Mouse (Mus musculus): Measurements from ENCODE around the gene Gphb5. TPM values are rescaled to one million over a fixed set of nuclear protein-coding genes. Genes with fewer than 3 reads are reported as not detected.

Gphb5 gene
- polyA plus RNA-seq, 1 experiment from 2014 or later, result not detected

GRCm38 (mm10) chr12:75388521-75388920, 28.1 kb downstream of the Gphb5 start:
- Histone ChIP-seq H3K4me2 (replicated peaks) (no peak overlapping the region), H3K27ac (no peak overlapping the region), H3K4me3 (replicated peaks) (no peak overlapping the region), H3K27me3 (no peaks in the 10 kb centered on the region), H3K4me1 (replicated peaks) (no peaks in the 10 kb centered on the region), H3K36me3 (no peaks in the 10 kb centered on the region), H3K9ac (replicated peaks) (no peak overlapping the region), H3K9me3 (no peaks in the 10 kb centered on the region)
- WGBS, result 95% methylated on average over 9 of the region's 9 CpGs
- no peak for ATAC-seq

- Histone ChIP-seq H3K4me2 (replicated peaks) (no peak overlapping the region), H3K9ac (replicated peaks) (no peak overlapping the region), H3K27me3 (no peaks in the 10 kb centered on the region), H3K36me3 (no peaks in the 10 kb centered on the region), H3K9me3 (no peaks in the 10 kb centered on the region), H3K4me3 (replicated peaks) (no peak overlapping the region), H3K4me1 (replicated peaks) (no peaks in the 10 kb centered on the region), H3K27ac (no peak overlapping the region)
- WGBS, result 96% methylated on average over 15 of the region's 15 CpGs
- no peak for ATAC-seq
Measured at GRCm38 (mm10) chr12:75387846-75388245, 28.7 kb downstream of the Gphb5 start.

DNA sequence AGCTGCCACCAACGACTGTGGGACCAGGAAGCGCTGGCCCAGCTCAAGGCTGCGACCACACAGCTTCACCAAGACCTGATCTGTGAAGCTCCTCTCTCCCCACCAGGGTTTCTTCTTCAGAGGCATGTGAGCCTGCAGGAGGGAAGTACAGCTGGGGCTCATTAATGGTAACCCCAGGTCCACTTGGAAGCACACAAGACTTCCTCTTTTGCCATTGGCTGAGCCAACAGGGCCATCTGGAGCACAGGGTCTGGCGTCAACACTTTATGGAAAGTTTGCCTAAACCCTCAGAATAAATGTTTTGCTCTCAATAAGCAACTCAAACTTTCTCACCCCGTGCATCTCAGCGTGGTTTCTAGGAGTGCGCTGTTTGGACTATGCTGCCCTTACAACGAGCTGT, 29.4 kb downstream of the Gphb5 start:
- Histone ChIP-seq H3K9ac (replicated peaks) (no peak overlapping the region), H3K4me2 (replicated peaks) (no peak overlapping the region), H3K9me3 (no peaks in the 10 kb centered on the region), H3K4me1 (replicated peaks) (no peaks in the 10 kb centered on the region), H3K4me3 (replicated peaks) (no peak overlapping the region), H3K36me3 (no peaks in the 10 kb centered on the region), H3K27me3 (no peaks in the 10 kb centered on the region), H3K27ac (no peak overlapping the region)
- no peak for ATAC-seq
- 87% methylated on average over 8 of the region's 8 CpGs for WGBS

GRCm38 (mm10) chr12:75386731-75387130, 29.9 kb downstream of the Gphb5 start:
- ATAC-seq, result no peak
- Histone ChIP-seq H3K9ac (replicated peaks) (no peak overlapping the region), H3K4me3 (replicated peaks) (no peak overlapping the region), H3K4me2 (replicated peaks) (no peak overlapping the region), H3K36me3 (no peaks in the 10 kb centered on the region), H3K4me1 (replicated peaks) (no peaks in the 10 kb centered on the region), H3K9me3 (no peaks in the 10 kb centered on the region), H3K27ac (no peak overlapping the region), H3K27me3 (no peaks in the 10 kb centered on the region)
- 96% methylated on average over 9 of the region's 9 CpGs for WGBS

GRCm38 (mm10) chr12:75376126-75376525, 40.5 kb downstream of the Gphb5 start:
- no peak overlapping the region for H3K4me3 ChIP-seq (replicated peaks)
- no peak for ATAC-seq
- no peaks in the 10 kb centered on the region for H3K27me3 ChIP-seq
- H3K27ac ChIP-seq, result no peak overlapping the region
- 89% methylated on average over 6 of the region's 6 CpGs for WGBS
- no peak overlapping the region for H3K4me2 ChIP-seq (replicated peaks)
- H3K9ac ChIP-seq (replicated peaks), result no peak overlapping the region
- H3K9me3 ChIP-seq, result no peaks in the 10 kb centered on the region
- no peaks in the 10 kb centered on the region for H3K4me1 ChIP-seq (replicated peaks)
- no peaks in the 10 kb centered on the region for H3K36me3 ChIP-seq

- H3K36me3 ChIP-seq, result no peaks in the 10 kb centered on the region
- no peak overlapping the region for H3K27ac ChIP-seq
- H3K9me3 ChIP-seq, result no peaks in the 10 kb centered on the region
- ATAC-seq, result no peak
- H3K4me1 ChIP-seq (replicated peaks), result no peaks in the 10 kb centered on the region
- no peak overlapping the region for H3K4me3 ChIP-seq (replicated peaks)
- WGBS, result 86% methylated on average over 12 of the region's 12 CpGs
- no peaks in the 10 kb centered on the region for H3K27me3 ChIP-seq
- no peak overlapping the region for H3K9ac ChIP-seq (replicated peaks)
- H3K4me2 ChIP-seq (replicated peaks), result no peak overlapping the region
Measured at GRCm38 (mm10) chr12:75375060-75375459, 41.5 kb downstream of the Gphb5 start.

DNA sequence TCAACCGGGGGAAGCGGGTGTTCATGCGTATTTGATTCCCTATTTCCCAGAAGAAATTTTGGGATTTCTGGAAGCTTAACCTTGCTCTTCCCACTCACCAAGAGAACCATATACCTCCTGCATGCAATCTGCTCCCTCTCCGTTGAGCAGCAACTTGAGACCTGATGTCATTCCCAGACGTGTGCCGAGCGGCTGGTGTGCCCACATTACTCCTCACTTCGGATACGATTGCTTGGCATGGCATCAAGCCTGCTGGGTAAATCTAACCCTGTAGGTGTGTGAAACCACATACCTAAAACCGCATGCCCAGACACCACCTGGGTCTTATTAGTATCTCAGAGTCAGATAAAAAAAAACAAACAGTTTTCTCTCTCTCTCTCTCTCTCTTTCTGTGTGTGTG, 42.1 kb downstream of the Gphb5 start:
- no peaks in the 10 kb centered on the region for H3K9me3 ChIP-seq
- no peak overlapping the region for H3K27ac ChIP-seq
- no peak overlapping the region for H3K4me2 ChIP-seq (replicated peaks)
- H3K27me3 ChIP-seq, result no peaks in the 10 kb centered on the region
- H3K4me3 ChIP-seq (replicated peaks), result no peak overlapping the region
- H3K36me3 ChIP-seq, result no peaks in the 10 kb centered on the region
- WGBS, result 98% methylated on average over 10 of the region's 10 CpGs
- H3K9ac ChIP-seq (replicated peaks), result no peak overlapping the region
- no peaks in the 10 kb centered on the region for H3K4me1 ChIP-seq (replicated peaks)
- no peak for ATAC-seq

DNA sequence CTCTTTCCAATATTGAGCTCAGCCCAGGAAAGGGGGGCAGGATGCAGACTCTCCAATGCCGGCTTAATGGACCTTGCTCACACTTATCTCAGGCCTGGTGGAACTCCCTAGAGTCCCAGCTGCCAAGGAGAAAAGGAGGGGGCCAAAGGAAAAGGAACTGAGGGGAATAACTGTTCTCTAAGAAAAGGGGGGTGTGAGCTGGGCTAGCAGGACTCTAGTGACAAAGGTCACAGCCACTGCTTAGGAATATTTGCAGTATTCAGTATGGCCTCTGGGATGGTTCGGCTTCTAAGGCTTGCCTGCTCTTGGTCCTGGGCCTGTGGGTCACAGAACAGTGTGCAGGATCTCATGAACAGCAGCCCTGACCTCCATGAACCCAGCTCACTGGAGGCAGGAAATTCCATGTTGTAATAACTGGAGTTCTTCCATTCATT, 47.1 kb downstream of the Gphb5 start:
- no peaks in the 10 kb centered on the region for H3K36me3 ChIP-seq
- no peak overlapping the region for H3K4me3 ChIP-seq (replicated peaks)
- H3K4me1 ChIP-seq (replicated peaks), result no peaks in the 10 kb centered on the region
- 77% methylated on average over 2 of the region's 2 CpGs for WGBS
- no peak overlapping the region for H3K4me2 ChIP-seq (replicated peaks)
- H3K27me3 ChIP-seq, result no peaks in the 10 kb centered on the region
- H3K27ac ChIP-seq, result no peak overlapping the region
- no peak overlapping the region for H3K9ac ChIP-seq (replicated peaks)
- no peaks in the 10 kb centered on the region for H3K9me3 ChIP-seq
- no peak for ATAC-seq

DNA sequence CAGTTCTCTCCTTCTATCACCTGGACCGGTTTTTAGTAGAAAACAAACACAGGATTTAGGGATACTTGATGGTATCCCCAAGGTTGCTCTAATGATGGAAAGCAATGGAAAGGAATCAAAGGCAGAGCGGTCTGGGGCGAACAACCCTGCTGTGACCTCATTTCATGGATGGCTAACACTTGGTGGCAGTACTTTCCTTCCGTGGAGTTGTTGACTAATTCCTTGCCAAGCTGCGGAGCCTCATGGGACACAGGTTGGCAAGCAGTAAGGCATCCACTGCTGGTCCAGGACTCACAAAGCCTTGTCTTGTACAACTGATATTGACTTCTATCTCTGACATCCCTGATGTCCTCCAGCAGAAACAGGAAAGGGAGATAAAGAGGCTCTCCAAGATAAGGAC, 48.1 kb downstream of the Gphb5 start:
- Histone ChIP-seq H3K27ac (no peak overlapping the region), H3K4me2 (replicated peaks) (no peak overlapping the region), H3K4me3 (replicated peaks) (no peak overlapping the region), H3K36me3 (no peaks in the 10 kb centered on the region), H3K9ac (replicated peaks) (no peak overlapping the region), H3K27me3 (no peaks in the 10 kb centered on the region), H3K9me3 (no peaks in the 10 kb centered on the region), H3K4me1 (replicated peaks) (no peaks in the 10 kb centered on the region)
- ATAC-seq, result no peak
- WGBS, result 71% methylated on average over 5 of the region's 5 CpGs

DNA sequence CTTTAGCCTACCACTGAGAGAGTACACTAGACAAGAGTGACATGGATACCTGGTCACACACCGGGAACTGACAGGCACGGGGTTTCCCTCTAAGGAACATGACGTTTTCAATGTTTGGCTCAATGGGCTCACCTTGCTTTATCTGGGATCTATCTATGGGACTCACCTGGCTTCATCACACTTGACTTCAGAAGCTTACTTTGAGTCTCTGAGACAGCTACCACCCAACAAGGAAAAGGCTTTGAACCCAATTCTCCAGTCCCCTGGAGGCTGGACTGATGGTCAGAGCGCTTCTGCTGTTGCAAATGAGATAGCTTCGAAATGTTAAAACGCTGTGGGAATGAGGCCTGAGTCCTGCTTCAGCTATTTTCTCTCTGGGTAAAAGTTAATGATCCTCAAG, 49.2 kb downstream of the Gphb5 start:
- H3K9ac ChIP-seq (replicated peaks), result no peak overlapping the region
- no peaks in the 10 kb centered on the region for H3K36me3 ChIP-seq
- no peak overlapping the region for H3K4me3 ChIP-seq (replicated peaks)
- H3K27me3 ChIP-seq, result no peaks in the 10 kb centered on the region
- H3K9me3 ChIP-seq, result no peaks in the 10 kb centered on the region
- H3K4me1 ChIP-seq (replicated peaks), result no peaks in the 10 kb centered on the region
- no peak overlapping the region for H3K4me2 ChIP-seq (replicated peaks)
- no peak overlapping the region for H3K27ac ChIP-seq
- no peak for ATAC-seq
- 94% methylated on average over 6 of the region's 6 CpGs for WGBS

GRCm38 (mm10) chr12:75365621-75366124, 50.9 kb downstream of the Gphb5 start:
- no peak overlapping the region for H3K4me2 ChIP-seq (replicated peaks)
- no peak overlapping the region for H3K27ac ChIP-seq
- no peak overlapping the region for H3K4me3 ChIP-seq (replicated peaks)
- H3K36me3 ChIP-seq, result no peaks in the 10 kb centered on the region
- 87% methylated on average over 14 of the region's 14 CpGs for WGBS
- no peaks in the 10 kb centered on the region for H3K4me1 ChIP-seq (replicated peaks)
- ATAC-seq, result no peak
- H3K9me3 ChIP-seq, result no peaks in the 10 kb centered on the region
- H3K9ac ChIP-seq (replicated peaks), result no peak overlapping the region
- H3K27me3 ChIP-seq, result no peaks in the 10 kb centered on the region

GRCm38 (mm10) chr12:75364416-75364815, 52.2 kb downstream of the Gphb5 start:
- Histone ChIP-seq H3K4me2 (replicated peaks) (no peak overlapping the region), H3K4me3 (replicated peaks) (no peak overlapping the region), H3K27ac (no peak overlapping the region), H3K9ac (replicated peaks) (no peak overlapping the region), H3K27me3 (no peaks in the 10 kb centered on the region), H3K36me3 (no peaks in the 10 kb centered on the region), H3K4me1 (replicated peaks) (no peaks in the 10 kb centered on the region), H3K9me3 (no peaks in the 10 kb centered on the region)
- WGBS, result 93% methylated on average over 4 of the region's 4 CpGs
- ATAC-seq, result no peak

- no peak for ATAC-seq
- Histone ChIP-seq H3K27me3 (no peaks in the 10 kb centered on the region), H3K4me3 (replicated peaks) (no peak overlapping the region), H3K36me3 (no peaks in the 10 kb centered on the region), H3K9ac (replicated peaks) (no peak overlapping the region), H3K4me2 (replicated peaks) (no peak overlapping the region), H3K9me3 (no peaks in the 10 kb centered on the region), H3K4me1 (replicated peaks) (no peaks in the 10 kb centered on the region), H3K27ac (no peak overlapping the region)
- 86% methylated on average over 16 of the region's 16 CpGs for WGBS
Measured at GRCm38 (mm10) chr12:75362456-75362855, 54.1 kb downstream of the Gphb5 start.

Measured in midbrain, embryonic 13.5 days (tissue).